Mouse (Mus musculus) cerebral cortex, adult 2 months (tissue): ENCODE results near the gene Lcn2.

Experiments used
- WGBS: fragments of 180-500 bp; shearing (Covaris S2); methylation state at CpG from one replicate; pipeline ENCODE4 v1.1.7; 2018; 5-methylcytosine and 5-hydroxymethylcytosine counted together

Lcn2 gene

DNA sequence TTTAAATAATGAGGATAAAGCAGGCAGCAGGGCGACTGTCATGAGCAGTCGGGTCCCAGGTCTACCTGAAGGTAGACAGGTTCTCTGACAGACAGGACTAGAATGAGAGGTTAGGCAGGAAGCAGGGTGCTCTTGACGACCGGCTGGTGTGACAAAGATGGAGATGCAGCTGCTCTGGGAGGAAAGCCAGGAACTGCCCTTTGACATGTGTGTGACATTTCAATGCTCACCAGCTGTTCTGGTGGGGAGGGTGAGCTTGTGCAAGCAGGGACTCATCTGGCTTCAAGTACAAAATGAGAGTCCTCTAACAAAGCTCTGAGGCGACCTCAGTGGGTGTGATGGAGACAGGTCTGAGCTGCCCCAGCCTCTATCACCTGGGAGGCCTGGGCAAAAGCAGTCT, 25.9 kb upstream of the Lcn2 start:
- WGBS: 69% methylated on average over 5 of the region's 5 CpGs

- WGBS: 89% methylated on average over 6 of the region's 6 CpGs
Measured at GRCm38 (mm10) chr2:32412742-32413531, 24.9 kb upstream of the Lcn2 start.

- WGBS: 78% methylated on average over 7 of the region's 7 CpGs
Measured at GRCm38 (mm10) chr2:32411407-32411806, 23.4 kb upstream of the Lcn2 start.

DNA sequence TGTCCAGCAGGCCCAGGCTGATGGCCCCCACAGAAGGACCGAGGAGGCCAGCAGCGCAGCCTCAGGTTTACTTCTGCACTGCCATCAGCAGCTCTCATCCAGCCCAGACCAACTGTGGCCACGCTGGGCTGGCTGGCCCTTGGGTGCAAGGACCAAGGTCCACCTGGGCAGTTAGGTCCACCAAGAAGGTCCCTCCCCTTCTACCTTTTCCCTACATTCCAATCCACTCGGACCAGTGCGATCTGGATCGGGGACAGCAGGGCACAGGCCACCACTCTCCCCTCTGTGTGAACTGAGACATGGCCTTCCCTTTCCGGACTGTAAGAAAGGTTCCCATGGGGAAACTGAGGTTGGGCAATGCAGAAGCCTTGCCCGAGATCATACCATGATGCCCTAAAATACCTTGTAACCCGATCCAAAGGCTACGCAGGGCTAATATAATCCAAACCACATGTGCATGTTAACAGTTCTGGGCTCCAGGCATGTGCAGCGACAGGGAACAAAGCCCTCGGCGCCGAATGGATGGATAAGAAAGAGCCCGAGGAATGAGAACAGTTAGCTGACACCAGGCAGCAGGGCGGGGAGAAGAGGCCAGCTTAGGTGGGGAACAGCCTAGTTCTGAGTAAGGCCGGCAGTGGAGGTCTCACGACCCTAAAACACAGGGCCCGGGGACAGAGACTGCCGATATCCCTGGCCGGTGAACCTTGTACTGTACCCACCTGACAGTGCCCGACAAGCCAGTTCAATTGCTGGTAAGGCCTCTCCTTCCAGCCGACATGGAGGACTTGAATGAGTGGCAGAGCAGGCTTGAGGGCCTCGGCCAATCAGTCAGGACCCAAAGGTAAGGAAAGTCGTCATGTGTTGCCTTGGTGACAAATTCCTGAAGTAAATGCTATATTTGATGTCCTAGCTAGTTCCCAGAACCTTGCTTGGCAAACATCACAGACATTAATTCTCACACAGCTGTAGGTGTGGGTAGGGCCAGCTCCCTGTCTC, 20.7 kb upstream of the Lcn2 start:
- WGBS: 80% methylated on average over 25 of the region's 25 CpGs

DNA sequence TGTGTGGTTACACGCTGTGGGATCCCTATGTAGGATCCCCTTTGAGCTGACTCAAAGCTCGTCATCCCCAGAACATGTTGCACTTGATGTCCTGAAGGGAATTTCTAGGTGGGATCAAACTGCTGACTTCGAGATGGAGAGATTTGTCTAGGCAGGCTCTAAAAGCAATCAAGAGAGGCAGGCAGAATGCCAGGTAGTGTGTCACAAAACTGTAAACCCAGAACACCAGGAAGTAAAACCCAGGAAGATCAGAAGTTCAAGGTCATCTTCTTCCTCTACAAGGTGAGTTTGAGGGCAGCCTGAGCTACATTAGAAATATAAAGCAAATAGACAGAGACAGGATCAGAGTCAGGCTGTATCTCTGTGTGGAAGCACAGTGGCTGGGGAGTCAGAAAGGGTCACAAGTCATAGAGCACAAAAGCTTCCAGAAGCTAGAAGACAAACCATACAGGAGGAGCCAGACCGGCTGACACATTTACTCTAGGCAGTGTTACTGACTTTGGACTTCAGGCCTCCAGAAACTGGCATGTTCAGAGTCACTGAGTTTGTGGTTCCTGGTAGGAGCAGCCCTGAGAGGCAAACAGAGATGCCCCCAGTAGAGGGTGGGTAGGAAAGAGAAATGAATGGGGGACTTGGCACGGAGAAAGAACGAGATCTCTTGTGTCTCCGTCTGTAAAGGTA, 19.2 kb upstream of the Lcn2 start:
- WGBS: 83% methylated on average over 7 of the region's 7 CpGs

DNA sequence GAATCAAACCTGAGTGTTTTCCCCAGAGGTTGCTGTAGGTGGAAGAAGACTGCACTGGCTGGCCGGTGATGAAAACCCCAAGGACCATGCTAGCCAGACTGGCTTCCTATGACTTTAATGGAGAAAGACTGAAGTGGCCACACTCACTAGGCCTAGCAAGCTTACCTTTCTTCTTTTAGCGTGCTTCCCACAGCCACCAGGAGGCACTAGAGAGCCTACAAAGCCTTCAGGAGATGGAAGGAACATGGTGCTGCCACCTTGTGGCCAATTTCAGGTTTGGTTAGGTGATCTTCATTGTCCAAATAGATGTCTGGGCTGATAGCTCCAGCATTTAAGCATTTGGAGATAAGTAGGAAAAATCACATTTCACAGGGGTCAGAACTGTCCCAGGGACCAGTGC, 16.6 kb upstream of the Lcn2 start:
- WGBS: 12% methylated on average over 2 of the region's 2 CpGs

- WGBS: under 1% methylated on average over 15 of the region's 15 CpGs
Measured at GRCm38 (mm10) chr2:32396695-32397094, 8.6 kb upstream of the Lcn2 start.

DNA sequence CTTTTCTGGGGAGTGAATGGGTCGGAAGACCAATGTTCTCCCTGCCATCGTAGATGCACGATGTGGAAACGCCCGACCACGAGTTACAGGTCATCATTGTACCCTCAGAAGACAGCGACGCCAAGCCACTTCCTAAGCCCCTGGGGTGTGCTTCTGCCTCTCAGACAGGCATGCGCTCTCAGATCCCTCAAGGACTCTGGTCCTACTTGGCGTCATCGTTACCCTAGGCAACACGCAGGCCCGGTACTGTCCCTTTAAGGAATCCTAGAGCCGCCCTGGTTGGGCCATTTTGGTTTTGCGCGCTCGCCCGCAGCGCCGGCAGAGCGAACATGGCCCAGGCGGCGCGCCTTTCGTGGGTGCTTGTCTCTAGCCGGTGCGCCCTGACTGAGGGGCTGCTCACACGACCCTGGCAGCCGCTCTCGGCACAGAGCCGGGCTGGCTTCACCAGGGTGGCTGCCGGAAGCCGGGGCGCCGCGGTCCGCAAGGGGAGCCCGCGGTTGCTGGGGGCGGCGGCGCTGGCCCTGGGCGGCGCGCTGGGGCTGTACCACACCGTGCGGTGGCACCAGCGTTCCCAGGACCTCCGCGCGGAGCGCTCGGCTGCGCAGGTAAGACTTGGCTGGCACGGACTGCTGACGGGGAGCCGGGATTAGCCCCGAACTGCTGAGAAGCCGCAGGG, 8.0 kb upstream of the Lcn2 start:
- WGBS: under 1% methylated on average over 59 of the region's 59 CpGs

DNA sequence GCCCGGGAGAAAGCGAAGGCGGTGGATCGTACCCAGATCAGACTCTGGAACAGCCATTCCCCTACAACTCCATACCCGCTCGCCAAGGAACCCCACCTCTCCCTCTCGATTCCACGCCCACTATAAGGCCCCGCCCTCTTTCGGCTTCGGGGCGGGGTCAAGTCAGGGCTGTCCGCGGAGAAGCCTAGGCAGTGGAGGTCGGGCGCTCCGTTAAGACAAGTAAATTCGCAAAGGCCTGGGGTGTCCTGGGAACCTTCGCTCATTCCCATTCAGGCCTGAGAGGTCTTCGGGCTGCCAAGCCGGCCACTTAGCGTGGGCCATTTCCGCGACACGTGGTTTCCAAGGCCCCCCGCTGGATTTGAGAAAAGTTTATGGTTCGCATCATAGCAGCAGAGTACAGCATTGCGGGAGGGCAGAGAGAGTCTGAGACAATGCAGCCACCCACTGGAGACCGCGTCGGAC, 7.5 kb upstream of the Lcn2 start, which contains the start of gene Ptges2:
Gene Ptges2, plus strand, starts transcription at position 413 of the 462 bp plus-strand sequence.
- under 1% methylated on average over 31 of the region's 31 CpGs for WGBS

DNA sequence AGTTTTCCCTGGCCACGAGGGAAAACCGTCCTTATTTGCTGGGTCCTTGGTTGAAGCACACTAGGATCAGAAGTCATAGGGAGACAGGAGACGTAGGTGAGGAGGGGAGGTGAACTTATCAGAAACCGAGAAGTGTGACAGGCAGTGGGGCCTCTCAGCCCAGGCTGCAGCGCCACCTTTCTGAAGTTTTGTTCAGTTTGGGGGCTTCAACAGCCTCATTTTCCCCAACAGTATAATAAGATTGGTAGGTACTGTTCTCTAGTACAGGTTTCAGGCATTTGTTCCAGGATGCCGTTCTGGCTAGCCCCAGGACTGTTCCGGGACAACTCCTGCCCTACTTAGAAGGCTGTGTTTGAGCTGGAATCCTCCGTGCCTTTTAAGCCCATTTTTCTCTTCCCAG, 6.9 kb upstream of the Lcn2 start:
- 2% methylated on average over 8 of the region's 8 CpGs for WGBS

- 90% methylated on average over 5 of the region's 5 CpGs for WGBS
Measured at GRCm38 (mm10) chr2:32392063-32392462, 4.0 kb upstream of the Lcn2 start.

DNA sequence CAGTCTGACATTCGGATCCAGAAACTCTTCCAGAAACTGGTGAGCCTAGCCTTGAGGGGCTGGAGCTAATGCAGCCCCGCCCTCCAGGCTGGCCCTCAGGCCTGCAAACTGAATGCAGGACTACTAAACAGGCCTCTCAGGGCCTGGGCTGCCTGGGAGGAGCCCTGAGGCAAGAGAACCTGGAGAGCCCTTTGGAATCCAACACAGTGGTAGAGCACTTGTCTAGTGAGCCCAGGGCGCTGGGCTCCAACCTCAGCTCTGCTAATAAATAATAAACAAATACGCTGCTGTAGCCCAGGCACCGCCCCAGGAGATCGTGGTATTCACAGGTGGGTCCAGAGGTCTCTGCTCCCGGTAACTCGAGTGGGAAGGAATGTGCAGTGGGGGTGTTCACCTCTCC, 2.8 kb upstream of the Lcn2 start:
- WGBS: 85% methylated on average over 8 of the region's 8 CpGs

GRCm38 (mm10) chr2:32389157-32389556, 1.1 kb upstream of the Lcn2 start:
- 90% methylated on average over 2 of the region's 2 CpGs for WGBS

GRCm38 (mm10) chr2:32382689-32383088, 5.4 kb downstream of the Lcn2 start:
- WGBS: 52% methylated on average over 2 of the region's 2 CpGs

DNA sequence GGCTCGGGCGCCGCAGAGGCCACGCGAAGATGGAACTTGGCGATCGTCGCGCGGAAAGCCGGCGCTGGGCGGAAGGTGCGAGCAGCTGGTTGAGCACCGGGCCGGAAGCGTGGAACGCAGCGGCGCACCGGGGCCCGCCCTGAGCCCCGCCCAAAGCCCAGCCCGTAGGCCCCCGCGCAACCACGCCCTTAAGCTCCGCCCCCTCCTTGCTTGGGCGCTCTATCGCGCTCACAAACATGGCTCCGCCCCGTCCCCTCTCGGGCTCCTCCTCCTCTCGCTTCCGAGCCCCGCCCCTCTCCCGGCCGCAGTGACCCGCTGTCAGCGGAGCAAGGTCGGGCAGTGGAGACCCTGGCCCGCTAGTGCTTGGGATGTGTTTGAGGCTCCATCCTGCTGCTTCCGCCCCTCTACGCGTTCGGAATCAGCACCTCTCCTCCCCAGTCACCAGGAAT, 6.3 kb downstream of the Lcn2 start, which contains the start of gene 1110008P14Rik:
Gene 1110008P14Rik, minus strand, starts transcription at position 164 of the 449 bp plus-strand sequence.
- 1% methylated on average over 46 of the region's 47 CpGs for WGBS

DNA sequence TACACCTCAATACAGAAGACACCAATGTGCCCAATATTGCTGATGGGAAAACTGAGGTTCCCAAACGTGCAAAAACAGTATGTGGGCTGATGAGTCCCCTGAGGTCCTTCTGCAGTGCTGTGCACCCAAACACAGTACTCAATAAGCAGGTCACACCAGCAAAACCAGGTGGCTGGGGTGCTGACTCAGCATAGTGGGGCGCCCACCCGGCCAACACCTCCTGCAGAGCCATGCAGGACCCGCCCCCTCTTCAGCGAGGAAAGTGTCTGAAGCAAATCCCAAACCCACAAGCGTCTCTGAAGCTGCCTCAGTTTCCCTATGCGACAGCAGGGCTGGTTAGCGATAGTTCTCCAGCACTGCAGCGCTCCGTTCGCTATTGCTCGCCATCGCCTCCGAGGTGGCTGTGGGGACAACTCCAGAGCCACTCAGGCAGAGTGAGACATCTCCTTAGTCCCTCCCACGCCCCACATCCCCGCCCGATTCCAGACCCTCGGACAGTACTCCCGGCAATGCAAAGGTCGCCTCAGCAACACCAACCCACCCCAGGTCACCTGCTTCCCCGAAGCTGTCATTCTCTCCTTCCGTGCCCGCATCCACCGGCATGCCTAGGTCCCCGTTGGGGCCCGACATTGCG, 6.8 kb downstream of the Lcn2 start:
- WGBS: 1% methylated on average over 27 of the region's 27 CpGs

GRCm38 (mm10) chr2:32380001-32380500, 8.0 kb downstream of the Lcn2 start:
- WGBS: 45% methylated on average over 7 of the region's 7 CpGs

- 57% methylated on average over 10 of the region's 10 CpGs for WGBS
Measured at GRCm38 (mm10) chr2:32376963-32377362, 11.1 kb downstream of the Lcn2 start.

DNA sequence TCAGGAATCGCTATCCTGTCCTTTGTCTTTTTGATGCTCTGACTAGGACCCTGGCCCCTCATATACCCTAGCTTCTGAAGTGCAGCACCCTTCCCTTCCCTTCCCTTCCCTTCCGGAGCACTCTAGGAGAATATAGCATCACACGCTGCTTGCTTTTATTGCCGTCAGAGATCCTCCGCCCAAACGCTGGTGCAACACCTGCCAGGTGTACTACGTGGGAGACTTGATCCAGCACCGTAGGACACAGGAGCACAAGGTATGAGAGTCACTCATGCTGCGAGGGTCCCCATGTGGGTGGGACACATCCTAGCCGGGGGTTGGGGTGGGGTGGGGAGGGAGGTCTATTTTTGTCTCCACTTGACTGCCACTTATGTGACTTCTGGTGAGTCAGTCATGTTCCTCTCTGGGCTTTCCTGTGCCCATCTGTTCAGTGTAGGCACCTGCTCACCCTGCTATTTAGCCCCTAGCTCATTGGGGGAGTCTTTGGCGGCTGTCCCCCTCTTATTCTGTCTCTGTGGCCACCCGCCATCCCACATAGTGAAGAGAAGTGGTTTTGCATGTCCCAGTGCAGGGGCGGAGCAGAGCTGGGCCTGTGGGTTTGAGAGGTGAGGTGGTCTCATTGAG, 12.6 kb downstream of the Lcn2 start:
- WGBS: 58% methylated on average over 13 of the region's 13 CpGs

- 78% methylated on average over 10 of the region's 10 CpGs for WGBS
Measured at GRCm38 (mm10) chr2:32374191-32374590, 13.9 kb downstream of the Lcn2 start.
